Mouse (Mus musculus) heart, postnatal 0 days (tissue): ENCODE data around the gene Bace2.

Experiments
- CTCF ChIP-seq: IDR thresholded peaks from 2 replicates; pipeline ENCODE4 v1.5.1; 2016; ENCODE audit warnings: antibody characterized with exemption, control low read depth, low read depth
- EP300 ChIP-seq: IDR thresholded peaks from 2 replicates; pipeline ENCODE4 v1.6.1; 2016; ENCODE audit warnings: antibody characterized with exemption, low read depth

DNA sequence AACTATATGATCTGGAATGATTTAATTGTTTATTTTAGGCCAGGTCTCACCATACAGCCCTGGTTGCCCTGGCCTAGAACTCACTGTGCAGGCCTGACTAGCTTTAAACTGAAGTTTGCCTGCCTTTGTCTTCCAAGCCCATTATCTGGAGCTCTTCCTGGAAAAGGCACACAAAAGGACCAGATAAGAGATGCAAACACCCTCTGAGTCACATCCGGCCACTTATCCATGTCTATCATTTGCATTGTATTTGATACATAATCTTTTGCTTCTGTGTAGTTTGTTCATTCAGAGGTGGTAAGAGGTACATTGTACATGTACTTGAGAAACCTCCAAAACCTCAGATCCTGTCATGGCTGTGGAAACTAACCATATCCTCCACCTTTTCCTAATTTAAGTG is 67.1 kb downstream of the Bace2 start:
- TF ChIP-seq CTCF (no peak), EP300 (no peak)
